Mouse (Mus musculus) gastrocnemius, postnatal 4 days (tissue): ENCODE data around the gene Defa23. TPM values are rescaled to one million over a fixed set of nuclear protein-coding genes. Genes with fewer than 3 reads are reported as not detected.
"Not testable (repeated sequence)": the region's sequence is repeated elsewhere in the genome, so short reads cannot be mapped to it uniquely, and the experiment has no call there.

Source experiments
- DNase-seq, 2 experiments: peaks; one replicate each; pipeline ENCODE4 v3.0.0; 2021 to 2022; ENCODE audit warnings: low spot score in 2 of 2, mixed read lengths in 2 of 2
- long read RNA-seq, 2 experiments: library from polyadenylated mRNA; stranded (forward); transcript quantifications; one replicate each; pipeline ENCODE4 v2.0.0; 2021
- total RNA-seq, 2 experiments: library from RNA; stranded (reverse); gene quantifications; 2 replicates each; pipeline ENCODE4 v1.2.3; 2021

Defa23 gene
- not detected for total RNA-seq
- long read RNA-seq, experiment 1 = 0 reads
- long read RNA-seq, experiment 2 = 0 reads

- DNase-seq = not testable (repeated sequence)
These were observed at the start of gene Defa23 for GRCm38 (mm10) chr8:21054747-21055146. Gene Defa23, plus strand, starts transcription at chr8:21055047.

- DNase-seq = no peak
These were observed 48.0 kb upstream of the Defa23 start for GRCm38 (mm10) chr8:21006801-21007200.

- not testable (repeated sequence) for DNase-seq
These were observed 46.3 kb upstream of the Defa23 start for GRCm38 (mm10) chr8:21008578-21008977.

- DNase-seq = not testable (repeated sequence)
These were observed 44.3 kb upstream of the Defa23 start for GRCm38 (mm10) chr8:21010548-21010947.

GRCm38 (mm10) chr8:21025245-21025644 is 29.6 kb upstream of the Defa23 start, which contains the start of gene Defa21:
Gene Defa21, plus strand, starts transcription at chr8:21025545.
- DNase-seq = not testable (repeated sequence)

- DNase-seq = not testable (repeated sequence)
These were observed 9.9 kb downstream of the Defa23 start, which contains the start of gene Defa35 for GRCm38 (mm10) chr8:21064738-21065137. Gene Defa35, plus strand, starts transcription at chr8:21065038.

GRCm38 (mm10) chr8:21084142-21084541 is 29.3 kb downstream of the Defa23 start, which contains the start of gene Defa25:
Gene Defa25, plus strand, starts transcription at chr8:21084442.
- not testable (repeated sequence) for DNase-seq

GRCm38 (mm10) chr8:21093106-21093505 is 38.3 kb downstream of the Defa23 start:
- DNase-seq = no peak

GRCm38 (mm10) chr8:21095950-21096349 is 41.1 kb downstream of the Defa23 start, which contains the start of gene Gm14851:
Gene Gm14851, minus strand, starts transcription at chr8:21096050.
- not testable (repeated sequence) for DNase-seq

Other genes starting within 250 kb of the Defa23 start
- gene Defb33, start 162.4 kb upstream of the Defa23 start, total RNA-seq = not detected
- gene Gm15056, start 152.4 kb upstream of the Defa23 start, total RNA-seq = not detected
- gene Gm6040, start 133.0 kb upstream of the Defa23 start, total RNA-seq = not detected
- gene AY761185, start 110.3 kb upstream of the Defa23 start, total RNA-seq = not detected
- not detected for gene Defa21, start 29.5 kb upstream of the Defa23 start, total RNA-seq
- not detected for gene Defa35, start 10.0 kb downstream of the Defa23 start, total RNA-seq
- not detected for gene Defa25, start 29.4 kb downstream of the Defa23 start, total RNA-seq
- gene Gm14851, start 41.0 kb downstream of the Defa23 start, total RNA-seq = not detected
- gene Defa30, start 79.6 kb downstream of the Defa23 start, total RNA-seq = not detected
- not detected for gene Defa22, start 107.2 kb downstream of the Defa23 start, total RNA-seq
- not detected for gene Defa31, start 136.6 kb downstream of the Defa23 start, total RNA-seq
- not detected for gene Gm15293, start 146.5 kb downstream of the Defa23 start, total RNA-seq
- gene Gm15292, start 194.7 kb downstream of the Defa23 start, total RNA-seq = not detected